Mouse (Mus musculus) cerebellum, postnatal 14 days (tissue): ENCODE measurements around the gene Tmem121.
"Not testable (repeated sequence)": the region's sequence is repeated elsewhere in the genome, so short reads cannot be mapped to it uniquely, and the experiment has no call there.

Source experiments
- DNase-seq, 2 experiments: peaks; one replicate each; pipeline ENCODE4 v3.0.0; 2021; ENCODE audit warnings: mixed read lengths in 2 of 2

The Tmem121 gene

DNA sequence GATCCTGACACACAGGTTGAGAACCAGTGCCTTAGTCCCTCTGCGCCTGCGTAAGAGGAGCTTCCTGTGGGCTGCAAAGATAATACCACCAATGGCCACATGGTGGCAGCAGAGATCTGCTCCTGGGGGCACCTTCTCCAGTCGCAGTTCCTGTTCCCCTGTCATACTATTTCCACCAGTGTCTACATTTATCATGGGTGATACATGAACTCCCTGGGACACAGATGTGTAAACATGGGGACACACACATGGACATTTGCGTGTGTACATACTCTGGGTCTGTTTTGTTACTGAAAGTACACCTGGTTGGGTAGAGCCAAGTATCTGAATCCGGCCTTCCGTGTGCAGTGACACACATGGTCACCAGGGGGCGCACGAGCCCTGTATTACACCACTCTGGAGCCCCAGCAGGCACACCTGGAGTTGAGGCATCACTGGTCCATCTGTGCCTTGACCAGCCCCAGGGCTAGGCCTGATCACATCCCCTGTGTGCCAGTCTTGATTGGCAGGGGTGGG, 36.4 kb downstream of the Tmem121 start:
- DNase-seq = peak; percentile 89 to 94

DNA sequence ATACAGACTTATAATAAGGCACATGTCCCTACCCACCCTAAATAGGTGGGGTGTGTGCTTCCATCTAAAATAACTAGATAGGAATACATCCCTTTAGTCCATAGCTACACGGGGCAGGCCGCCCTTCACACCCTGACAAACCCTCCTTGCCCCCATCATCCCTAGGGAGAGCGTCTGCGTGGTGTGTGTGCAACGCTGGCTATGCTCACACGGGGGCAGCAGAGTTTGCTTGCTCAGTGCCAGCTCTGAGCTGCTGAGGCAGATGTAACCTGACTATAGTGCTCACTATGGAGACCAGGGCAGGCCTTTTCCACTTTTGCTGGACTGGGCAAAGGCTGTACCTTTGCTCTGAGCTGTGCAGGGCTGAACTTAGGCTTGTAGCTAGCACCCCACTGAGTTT, 37.0 kb downstream of the Tmem121 start:
- DNase-seq = peak; percentile 46 to 66

DNA sequence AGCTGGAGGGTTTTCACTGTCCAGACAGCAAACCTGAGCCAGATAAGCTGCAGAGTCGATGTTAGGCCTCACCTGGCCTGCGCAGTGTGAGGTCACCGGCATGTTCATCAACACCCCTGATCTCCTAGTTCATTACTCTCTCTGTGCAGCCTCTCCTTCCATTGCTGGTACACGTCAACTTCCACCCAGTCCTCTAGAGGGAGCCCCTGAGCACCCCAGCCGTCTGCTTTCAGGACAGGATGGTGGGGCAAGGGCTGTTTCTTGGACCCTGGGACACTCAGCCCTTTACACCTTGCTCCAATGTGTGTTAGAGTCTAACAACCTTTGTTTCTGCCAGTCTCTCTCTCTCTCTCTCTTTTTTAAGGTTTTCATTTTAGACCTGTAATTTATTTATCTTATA, 38.5 kb downstream of the Tmem121 start:
- DNase-seq = no peak

DNA sequence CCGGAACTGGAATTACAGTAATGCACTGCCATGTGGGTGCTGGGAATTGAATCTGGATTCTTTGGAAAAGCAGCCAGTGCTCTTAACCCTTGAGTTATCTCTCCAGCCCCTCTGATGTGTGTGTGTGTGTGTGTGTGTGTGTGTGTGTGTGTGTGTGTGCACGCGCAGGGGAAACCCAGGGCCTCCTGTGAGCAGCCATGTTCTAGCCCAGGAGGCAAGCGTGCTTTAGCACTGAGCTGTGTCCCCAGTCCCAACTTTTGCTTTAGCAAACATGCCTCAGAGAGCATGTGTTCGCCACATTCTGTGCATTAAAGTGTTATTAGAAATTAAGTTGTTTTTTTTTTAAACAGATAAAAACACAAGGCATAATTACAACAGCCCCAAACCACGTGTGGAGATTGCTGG, 39.0 kb downstream of the Tmem121 start:
- no peak for DNase-seq

DNA sequence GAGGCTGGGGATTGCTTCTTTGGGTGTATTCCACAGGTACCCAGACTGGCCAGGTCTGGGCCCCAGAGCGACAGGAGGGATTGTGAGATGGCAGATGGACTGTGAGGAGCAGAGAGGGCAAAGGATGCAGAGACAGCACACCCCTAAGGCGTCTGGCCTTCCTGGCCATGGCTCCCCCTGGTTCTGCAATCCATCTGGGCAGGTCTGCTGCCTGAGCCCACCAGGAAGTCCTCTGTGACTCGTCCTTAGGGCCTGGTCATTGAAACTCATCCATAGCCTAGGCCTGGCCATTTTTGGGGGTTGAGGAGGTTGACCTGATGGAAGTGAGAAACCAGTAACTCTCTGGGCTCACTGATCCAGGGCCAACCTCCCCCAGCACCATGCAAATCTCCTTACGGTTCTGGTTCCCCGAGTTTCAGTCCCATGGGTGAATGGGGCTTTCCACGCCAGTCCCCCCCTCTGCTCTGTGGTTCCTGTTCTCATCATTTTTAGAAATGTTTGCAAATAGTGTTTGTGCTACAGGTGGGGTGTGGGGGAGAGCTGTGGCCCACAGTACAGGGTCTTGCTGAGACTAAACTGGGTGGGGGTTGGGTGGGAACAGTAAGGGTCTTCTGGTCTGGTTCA, 42.4 kb downstream of the Tmem121 start:
- no peak for DNase-seq

DNA sequence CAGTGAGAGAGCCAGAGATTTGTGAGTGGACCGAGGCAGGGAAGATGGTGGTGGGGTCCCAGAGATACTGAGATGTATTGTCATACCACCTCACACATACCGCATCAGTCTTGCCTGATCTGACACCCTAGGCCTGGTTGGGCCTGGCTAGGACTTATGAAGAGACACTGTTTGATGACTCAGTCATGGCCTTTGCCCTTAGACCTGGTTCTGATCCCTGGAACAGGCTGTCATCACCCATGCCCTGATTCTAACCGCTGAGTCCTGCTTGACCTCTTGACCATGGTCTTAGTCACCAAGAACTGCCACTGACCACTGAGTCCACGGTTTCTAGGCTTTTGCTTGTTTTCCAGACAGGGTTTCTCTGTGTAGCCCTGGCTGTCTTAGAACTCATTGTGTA, 45.0 kb downstream of the Tmem121 start:
- DNase-seq = no peak

DNA sequence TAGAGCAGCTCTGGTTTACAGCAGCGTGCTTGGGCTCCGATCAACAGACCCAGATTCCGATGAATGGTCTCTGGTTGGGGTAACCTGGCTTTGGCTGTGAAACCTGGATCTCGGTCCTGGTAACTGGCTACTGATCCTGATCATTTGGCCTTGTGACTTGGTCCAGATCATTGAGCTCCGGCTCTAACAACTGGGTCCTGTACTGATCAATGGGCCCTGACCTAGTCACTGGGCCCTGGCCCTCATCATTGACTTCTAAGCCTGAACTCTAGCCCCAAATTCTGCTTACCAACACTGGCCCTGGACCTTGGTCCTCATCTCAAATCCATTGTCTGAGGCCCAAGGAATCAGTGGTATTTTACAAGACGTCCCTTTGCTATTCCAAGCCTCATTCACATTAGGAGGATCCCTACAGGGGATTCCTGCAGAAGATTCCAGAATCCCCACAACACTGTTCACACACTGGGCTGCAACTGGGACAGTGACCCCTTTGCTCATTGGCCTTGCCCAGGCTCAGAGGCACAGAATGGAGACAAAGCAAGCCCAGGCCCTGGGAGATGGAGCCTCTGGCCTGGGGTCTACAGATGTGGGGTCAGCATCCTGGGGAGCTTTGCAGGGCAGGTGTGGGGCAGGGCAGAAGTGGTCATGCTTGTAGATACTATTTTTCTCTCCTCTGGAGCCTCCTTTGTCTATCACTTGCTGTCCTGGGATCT, 46.0 kb downstream of the Tmem121 start:
- not testable (repeated sequence) for DNase-seq

DNA sequence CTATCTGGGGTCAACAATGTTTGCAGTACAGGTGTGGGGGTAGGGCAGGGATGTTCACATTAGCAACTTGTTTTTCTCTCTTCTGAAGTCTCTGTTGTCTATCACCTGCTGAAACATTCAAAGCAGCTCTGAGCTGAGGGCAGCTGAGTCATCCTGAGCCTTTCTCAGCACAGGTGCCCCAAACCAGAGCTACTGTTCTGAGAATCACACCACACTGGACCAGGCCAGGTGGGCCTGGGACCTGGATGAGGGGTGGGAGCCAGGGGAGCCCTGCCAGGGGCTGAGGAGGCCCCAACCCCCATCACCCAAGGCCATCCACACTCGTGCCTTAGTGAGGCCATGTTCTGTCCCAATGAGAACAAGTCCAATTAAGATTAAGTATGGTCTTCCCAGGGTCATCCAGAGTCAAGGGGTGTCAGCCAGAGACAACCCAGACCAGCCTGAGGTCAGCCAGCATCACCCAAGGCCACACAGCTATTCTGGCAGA, 46.6 kb downstream of the Tmem121 start:
- not testable (repeated sequence) for DNase-seq
